ENCODE assay signal across 12 mouse cellular contexts in genomic region chr2:154557184-154557832, GRCm38 (mm10). TPM values are rescaled to one million over a fixed set of nuclear protein-coding genes. Genes with fewer than 3 reads are reported as not detected.
DNase-seq lines count a peak whose midpoint lies in the region; ATAC-seq lines count a peak whose summit lies in the region.
"Had no signal": no experiment of that assay in that cellular context is flagged by ENCODE, and none has a peak within 500 bp of the region (broad histone marks: within the 10 kb centered on the region; RNA-seq: fewer than 3 reads in every experiment).

No protein-coding gene starts in this region.

- intact Hi-C loops in left cerebral cortex, postnatal 36 days (cut with DNase I), result loop anchor here (2.0 kb wide), 1 partner anchor 27 kb away; no protein-coding TSS in a partner anchor

- peak; percentile 37 for DNase-seq in adrenal gland, postnatal 10 days
- no peak for DNase-seq in adrenal gland, adult 18-20 months (ENCODE audit: low spot score in 2 of 2)
- peak; percentile 57 to 58 for DNase-seq in left cerebral cortex, postnatal 36 days (ENCODE audit: low spot score in 2 of 2)
- no peak for DNase-seq in left cerebral cortex, adult 11 months (ENCODE audit: low spot score)
- peak; percentile 46 for DNase-seq in forebrain, embryonic 14.5 days (ENCODE audit: low spot score)
- DNase-seq in midbrain, embryonic 14.5 days, result peak; percentile 44
- DNase-seq in adrenal gland, postnatal 36 days, result no peak
- no peak for DNase-seq in heart, adult 9 months (ENCODE audit: low spot score in 2 of 2)

- WGBS in forebrain, embryonic 14.5 days, result 48% methylated on average over 5 of the region's 5 CpGs
- WGBS in midbrain, embryonic 14.5 days, result 48% methylated on average over 5 of the region's 5 CpGs

- H3K27ac ChIP-seq in forebrain, embryonic 14.5 days (ENCODE audit: low read depth, low read length), result peak overlapping the region; percentile 23; the same call in 1 of the 2 replicates
- H3K27ac ChIP-seq in midbrain, embryonic 14.5 days (replicated peaks; ENCODE audit: low read depth, low read length), result peak overlapping the region; percentile 20; the same call in 1 of the 2 replicates
- H3K27ac ChIP-seq: stomach, embryonic 15.5 days had no signal

- H3K4me3 ChIP-seq in forebrain, embryonic 14.5 days (ENCODE audit: low read depth, low read length), result peak overlapping the region; percentile 35; the same call in 1 of the 2 replicates
- H3K4me3 ChIP-seq in midbrain, embryonic 14.5 days (replicated peaks; ENCODE audit: low read depth, low read length), result no peak overlapping the region
- H3K4me3 ChIP-seq: myocyte; stomach, embryonic 15.5 days had no signal

- H3K36me3 ChIP-seq in forebrain, embryonic 14.5 days (ENCODE audit: control insufficient read depth, insufficient read depth, low read length), result peaks cover 19% of the 10 kb centered on the region
- no peaks in the 10 kb centered on the region for H3K36me3 ChIP-seq in midbrain, embryonic 14.5 days (ENCODE audit: control insufficient read depth, insufficient read depth, low read length)

- peak overlapping the region; percentile 13 for H3K9ac ChIP-seq in forebrain, embryonic 14.5 days (ENCODE audit: low read length)
- H3K9ac ChIP-seq in midbrain, embryonic 14.5 days (replicated peaks; ENCODE audit: low read length), result no peak overlapping the region
- H3K9ac ChIP-seq: stomach, embryonic 15.5 days had no signal

- H3K4me1 ChIP-seq in forebrain, embryonic 14.5 days (ENCODE audit: control insufficient read depth, insufficient read depth, low read length), result peaks cover 20% of the 10 kb centered on the region
- H3K4me1 ChIP-seq in midbrain, embryonic 14.5 days (ENCODE audit: control insufficient read depth, insufficient read depth, low read length), result peaks cover 20% of the 10 kb centered on the region

- no peaks in the 10 kb centered on the region for H3K9me3 ChIP-seq in forebrain, embryonic 14.5 days (replicated peaks; ENCODE audit: control insufficient read depth, low read length)
- H3K9me3 ChIP-seq in midbrain, embryonic 14.5 days (ENCODE audit: control insufficient read depth, low read length), result no peaks in the 10 kb centered on the region
- H3K9me3 ChIP-seq: stomach, embryonic 15.5 days had no signal

- ATAC-seq in forebrain, embryonic 14.5 days, result no peak
- ATAC-seq in midbrain, embryonic 14.5 days (ENCODE audit: low FRiP score, low TSS enrichment), result no peak

- H3K4me2 ChIP-seq in forebrain, embryonic 14.5 days (ENCODE audit: low read length), result peak overlapping the region; percentile 56
- H3K4me2 ChIP-seq in midbrain, embryonic 14.5 days (ENCODE audit: low read length), result peak overlapping the region; percentile 74
- H3K4me2 ChIP-seq: stomach, embryonic 15.5 days had no signal

- H3K27me3 ChIP-seq in forebrain, embryonic 14.5 days (replicated peaks; ENCODE audit: control insufficient read depth, insufficient read depth, low read length), result no peaks in the 10 kb centered on the region
- no peaks in the 10 kb centered on the region; the same call in 1 of the 2 replicates for H3K27me3 ChIP-seq in midbrain, embryonic 14.5 days (ENCODE audit: control insufficient read depth, insufficient read depth, low read length)
- H3K27me3 ChIP-seq: stomach, embryonic 15.5 days had no signal

RNA-seq across cellular contexts. Expression of gene Necab3, which starts 1.4 kb away (rescaled TPM):
- 1 to 10 TPM; 2.0 to 2.7 TPM for total RNA-seq in adrenal gland, postnatal 10 days (2021)
- total RNA-seq in adrenal gland, adult 18-20 months (2021), result 1 to 10 TPM in 1 of 2 experiments, under 1 TPM in 1; 0.86 to 1.6 TPM
- total RNA-seq in left cerebral cortex, postnatal 36 days (2021), result 10 to 100 TPM; 88.7 to 95.3 TPM
- polyA plus RNA-seq in forebrain, embryonic 14.5 days (2014; fragmentation: Nextera tagmentation; extraction: Ambion mirVana), result 19.8 and 23.6 TPM in 2 replicates
- polyA plus RNA-seq in midbrain, embryonic 14.5 days (2014; fragmentation: Nextera tagmentation; extraction: Ambion mirVana), result 15.1 and 16.0 TPM in 2 replicates
- total RNA-seq in adrenal gland, postnatal 36 days (2021), result 1 to 10 TPM; 1.1 to 1.5 TPM

RNA-seq across cellular contexts. Expression of gene Actl10, which starts 5.7 kb away (rescaled TPM):
- not detected for total RNA-seq in adrenal gland, postnatal 10 days (2021)
- under 1 TPM in 1 of 2 experiments, not detected in 1; 0.19 TPM for total RNA-seq in adrenal gland, adult 18-20 months (2021)
- not detected for total RNA-seq in left cerebral cortex, postnatal 36 days (2021)
- polyA plus RNA-seq in forebrain, embryonic 14.5 days (2014; fragmentation: Nextera tagmentation; extraction: Ambion mirVana), result 0.15 and 0.19 TPM in 2 replicates
- 0.19 and 0.28 TPM in 2 replicates for polyA plus RNA-seq in midbrain, embryonic 14.5 days (2014; fragmentation: Nextera tagmentation; extraction: Ambion mirVana)
- not detected for total RNA-seq in adrenal gland, postnatal 36 days (2021)
- polyA plus RNA-seq: heart, postnatal 0 days; liver, adult 2 months had no signal

RNA-seq across cellular contexts. Expression of gene 1700003F12Rik, which starts 10.4 kb away (rescaled TPM):
- total RNA-seq in adrenal gland, postnatal 10 days (2021), result under 1 TPM; 0.61 to 0.81 TPM
- total RNA-seq in adrenal gland, adult 18-20 months (2021), result under 1 TPM in 1 of 2 experiments, not detected in 1; 0.46 TPM
- 1 to 10 TPM in 1 of 2 experiments, under 1 TPM in 1; 0.49 to 1.2 TPM for total RNA-seq in left cerebral cortex, postnatal 36 days (2021)
- 1.2 TPM in 2 replicates for polyA plus RNA-seq in forebrain, embryonic 14.5 days (2014; fragmentation: Nextera tagmentation; extraction: Ambion mirVana)
- polyA plus RNA-seq in midbrain, embryonic 14.5 days (2014; fragmentation: Nextera tagmentation; extraction: Ambion mirVana), result 1.1 and 2.1 TPM in 2 replicates
- total RNA-seq in adrenal gland, postnatal 36 days (2021), result under 1 TPM in 1 of 2 experiments, not detected in 1; 0.43 TPM
- total RNA-seq: liver, adult 2 months had no signal

RNA-seq across cellular contexts. Expression of gene E2f1, which starts 12.4 kb away (rescaled TPM):
- total RNA-seq in adrenal gland, postnatal 10 days (2021), result 10 to 100 TPM; 12.8 to 14.1 TPM
- total RNA-seq in adrenal gland, adult 18-20 months (2021), result 1 to 10 TPM; 7.5 to 8.9 TPM
- total RNA-seq in left cerebral cortex, postnatal 36 days (2021), result 10 to 100 TPM; 10.2 to 14.6 TPM
- 3.5 and 5.0 TPM in 2 replicates for polyA plus RNA-seq in forebrain, embryonic 14.5 days (2014; fragmentation: Nextera tagmentation; extraction: Ambion mirVana)
- polyA plus RNA-seq in midbrain, embryonic 14.5 days (2014; fragmentation: Nextera tagmentation; extraction: Ambion mirVana), result 3.1 and 3.2 TPM in 2 replicates
- total RNA-seq in adrenal gland, postnatal 36 days (2021), result 1 to 10 TPM; 8.7 to 9.6 TPM

RNA-seq across cellular contexts. Expression of gene Pxmp4, which starts 46.2 kb away (rescaled TPM):
- total RNA-seq in adrenal gland, postnatal 10 days (2021), result 10 to 100 TPM; 45.5 to 53.0 TPM
- 10 to 100 TPM; 30.1 to 33.9 TPM for total RNA-seq in adrenal gland, adult 18-20 months (2021)
- total RNA-seq in left cerebral cortex, postnatal 36 days (2021), result 10 to 100 TPM; 12.4 to 13.9 TPM
- 14.8 and 15.2 TPM in 2 replicates for polyA plus RNA-seq in forebrain, embryonic 14.5 days (2014; fragmentation: Nextera tagmentation; extraction: Ambion mirVana)
- 14.2 and 15.0 TPM in 2 replicates for polyA plus RNA-seq in midbrain, embryonic 14.5 days (2014; fragmentation: Nextera tagmentation; extraction: Ambion mirVana)
- 10 to 100 TPM; 30.9 to 35.7 TPM for total RNA-seq in adrenal gland, postnatal 36 days (2021)

Comparison
In these comparisons a context has a peak if more than half of its experiments do, and no peak if none do; other contexts are left out.
1. DNase-seq: peak in adrenal gland, postnatal 10 days (single experiment), left cerebral cortex, postnatal 36 days (2 of 2), forebrain, embryonic 14.5 days (single experiment) and midbrain, embryonic 14.5 days (single experiment); none in adrenal gland, adult 18-20 months (0 of 2), left cerebral cortex, adult 11 months (single experiment), adrenal gland, postnatal 36 days (0 of 2) and heart, adult 9 months (0 of 2).
2. RNA of gene Necab3, which starts 1.4 kb away (total RNA-seq): 88.7 to 95.3 TPM in left cerebral cortex, postnatal 36 days; 2.0 to 2.7 TPM in adrenal gland, postnatal 10 days, 0.86 to 1.6 TPM in adrenal gland, adult 18-20 months and 1.1 to 1.5 TPM in adrenal gland, postnatal 36 days; every median in the first group is over 10 times any median in the second.